ENCODE assay signal across 8 mouse cellular contexts in the genomic region with DNA sequence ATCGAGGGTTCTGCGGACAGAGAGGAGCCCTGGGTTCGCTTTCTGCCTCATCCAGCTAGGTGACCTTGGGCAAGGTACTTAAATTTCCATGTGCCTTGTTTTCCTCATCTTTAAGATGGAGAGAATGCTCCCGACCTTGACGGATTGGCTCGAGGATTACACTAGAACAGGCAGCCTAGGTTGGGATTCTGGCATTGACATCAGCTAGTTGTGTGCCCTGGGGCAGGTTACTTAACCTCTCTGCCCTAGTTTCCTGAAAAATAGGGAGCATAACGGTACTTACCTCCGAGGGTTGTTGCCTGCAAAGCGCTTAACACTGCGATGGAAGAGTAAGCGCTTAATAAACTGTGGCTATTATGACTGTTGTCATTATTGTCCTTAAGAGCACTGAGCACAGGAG. TPM values are rescaled to one million over a fixed set of nuclear protein-coding genes. Genes with fewer than 3 reads are reported as not detected.
DNase-seq lines count a peak whose midpoint lies in the region; ATAC-seq and TF ChIP-seq lines count a peak whose summit lies in the region.

No protein-coding gene starts in this region.

- peak overlapping the region; percentile 61 for H3K9ac ChIP-seq in limb, embryonic 14.5 days (ENCODE audit: low read depth, low read length, severe bottlenecking)
- H3K9ac ChIP-seq in stomach, postnatal 0 days (ENCODE audit: low read length): peak overlapping the region; percentile 13; the same call in 1 of the 2 replicates

- ATAC-seq in limb, embryonic 14.5 days (ENCODE audit: low FRiP score, low read depth): no peak
- ATAC-seq in stomach, postnatal 0 days (ENCODE audit: low FRiP score, low TSS enrichment): no peak

- peak overlapping the region; percentile 89 for H3K27ac ChIP-seq in gastrocnemius, adult 2 months
- peak overlapping the region; percentile 23; the same call in 1 of the 2 replicates for H3K27ac ChIP-seq in testis, adult 2 months (ENCODE audit: control insufficient read depth, insufficient read depth, low read depth, low read length)
- no peak overlapping the region for H3K27ac ChIP-seq in limb, embryonic 14.5 days (replicated peaks; ENCODE audit: low read depth, low read length)
- H3K27ac ChIP-seq in stomach, postnatal 0 days (replicated peaks): no peak overlapping the region

- no peaks in the 10 kb centered on the region for H3K27me3 ChIP-seq in testis, adult 2 months (ENCODE audit: control insufficient read depth, insufficient read depth, low read length)
- H3K27me3 ChIP-seq in limb, embryonic 14.5 days (ENCODE audit: control insufficient read depth, insufficient read depth, low read length): peaks cover 12% of the 10 kb centered on the region; the same call in 1 of the 2 replicates
- no peaks in the 10 kb centered on the region for H3K27me3 ChIP-seq in stomach, postnatal 0 days (ENCODE audit: control insufficient read depth, insufficient read depth, low read length)

- H3K9me3 ChIP-seq in limb, embryonic 14.5 days (ENCODE audit: control insufficient read depth, low read length): no peaks in the 10 kb centered on the region
- no peaks in the 10 kb centered on the region for H3K9me3 ChIP-seq in stomach, postnatal 0 days (ENCODE audit: control insufficient read depth, low read length)

- 2% methylated on average over 11 of the region's 11 CpGs for WGBS in limb, embryonic 14.5 days
- 5% methylated on average over 11 of the region's 11 CpGs for WGBS in stomach, postnatal 0 days

- peak overlapping the region; percentile 93 for H3K4me2 ChIP-seq in limb, embryonic 14.5 days (replicated peaks; ENCODE audit: low read depth, low read length, severe bottlenecking)
- H3K4me2 ChIP-seq in stomach, postnatal 0 days (replicated peaks; ENCODE audit: low read depth): peak overlapping the region; percentile 98

- no peak for TF ChIP-seq CTCF in gastrocnemius, adult 2 months (IDR thresholded peaks at IDR 0.05)
- no peak for TF ChIP-seq CTCF in testis, adult 2 months (IDR thresholded peaks at IDR 0.05; ENCODE audit: control insufficient read depth, insufficient read depth, insufficient replicate concordance, low read depth, low read length)
- no peak for TF ChIP-seq CTCF in stomach, postnatal 0 days (IDR thresholded peaks at IDR 0.05; ENCODE audit: low read depth)

- peaks cover 14% of the 10 kb centered on the region for H3K4me1 ChIP-seq in testis, adult 2 months (ENCODE audit: control insufficient read depth, insufficient read depth, low read length)
- H3K4me1 ChIP-seq in limb, embryonic 14.5 days (ENCODE audit: control insufficient read depth, insufficient read depth, low read length): peaks cover 34% of the 10 kb centered on the region
- peaks cover 3% of the 10 kb centered on the region; the same call in 1 of the 2 replicates for H3K4me1 ChIP-seq in stomach, postnatal 0 days (replicated peaks; ENCODE audit: control insufficient read depth, insufficient read depth)

- intact Hi-C loops in gastrocnemius, adult 2 months (cut with DNase I): loop anchor here (1.0 to 5.0 kb wide), 4 partner anchors 51 to 378 kb away; no protein-coding TSS in a partner anchor
- intact Hi-C loops in gastrocnemius, postnatal 14 days (cut with DNase I; ENCODE audit: low total_unique reads): loop anchor here (5.0 kb wide), 1 partner anchor 72 kb away; no protein-coding TSS in a partner anchor

- peak overlapping the region; percentile 75 for H3K4me3 ChIP-seq in gastrocnemius, adult 2 months
- H3K4me3 ChIP-seq in testis, adult 2 months (ENCODE audit: control insufficient read depth, low read depth, low read length): peak overlapping the region; percentile 82
- peak overlapping the region; percentile 60 for H3K4me3 ChIP-seq in limb, embryonic 14.5 days (replicated peaks; ENCODE audit: low read length)
- H3K4me3 ChIP-seq in stomach, postnatal 0 days (ENCODE audit: low read depth, low read length): peak overlapping the region; percentile 51

- H3K36me3 ChIP-seq in testis, adult 2 months (ENCODE audit: control insufficient read depth, insufficient read depth, low read length): no peaks in the 10 kb centered on the region
- no peaks in the 10 kb centered on the region for H3K36me3 ChIP-seq in limb, embryonic 14.5 days (ENCODE audit: control insufficient read depth, insufficient read depth, low read length)
- H3K36me3 ChIP-seq in stomach, postnatal 0 days (ENCODE audit: control insufficient read depth, insufficient read depth, low read length): no peaks in the 10 kb centered on the region

- TF ChIP-seq EP300 in stomach, postnatal 0 days (optimal IDR thresholded peaks at IDR 0.05): no peak

- DNase-seq in gastrocnemius, adult 2 months: no peak
- no peak for DNase-seq in gastrocnemius, postnatal 14 days
- DNase-seq in testis, postnatal 10 days (ENCODE audit: low spot score): no peak
- DNase-seq in limb, embryonic 14.5 days (ENCODE audit: low spot score): no peak
- DNase-seq in stomach, postnatal 0 days (ENCODE audit: low spot score): no peak
- no peak for DNase-seq in retina, embryonic 14.5 days (ENCODE audit: low spot score)
- no peak for DNase-seq in right cerebral cortex, adult 18-20 months

- TF ChIP-seq POLR2A in testis, adult 2 months (IDR thresholded peaks at IDR 0.05; ENCODE audit: control insufficient read depth, low read depth, low read length): no peak
- TF ChIP-seq POLR2A in limb, embryonic 14.5 days (IDR thresholded peaks at IDR 0.05; ENCODE audit: borderline replicate concordance, extremely low read depth, insufficient read depth, insufficient read length): no peak

RNA-seq across cellular contexts. Expression of gene Phf21a, which starts 34.0 kb away (rescaled TPM):
- total RNA-seq in gastrocnemius, adult 2 months (2021): 10 to 100 TPM; 23.5 to 25.1 TPM
- total RNA-seq in gastrocnemius, postnatal 14 days (2021): 10 to 100 TPM; 19.5 to 21.2 TPM
- 68.2 and 78.4 TPM in 2 replicates for polyA plus RNA-seq in testis, adult 2 months (2012; rRNA removed)
- polyA plus RNA-seq in limb, embryonic 14.5 days (2012; rRNA removed): 96.0 and 119 TPM in 2 replicates
- 37.2 and 38.2 TPM in 2 replicates for polyA plus RNA-seq in limb, embryonic 14.5 days (2014; fragmentation: Nextera tagmentation; extraction: Ambion mirVana)
- 7.2 and 7.3 TPM in 2 replicates for polyA plus RNA-seq in stomach, postnatal 0 days (2015; fragmentation: Nextera tagmentation; extraction: Ambion mirVana)

RNA-seq across cellular contexts. Expression of gene Creb3l1, which starts 34.6 kb away (rescaled TPM):
- 1 to 10 TPM; 2.2 to 6.6 TPM for total RNA-seq in gastrocnemius, adult 2 months (2021)
- 10 to 100 TPM; 14.7 to 22.6 TPM for total RNA-seq in gastrocnemius, postnatal 14 days (2021)
- 2.6 and 3.1 TPM in 2 replicates for polyA plus RNA-seq in testis, adult 2 months (2012; rRNA removed)
- 28.5 and 35.0 TPM in 2 replicates for polyA plus RNA-seq in limb, embryonic 14.5 days (2012; rRNA removed)
- 31.3 and 37.5 TPM in 2 replicates for polyA plus RNA-seq in limb, embryonic 14.5 days (2014; fragmentation: Nextera tagmentation; extraction: Ambion mirVana)
- polyA plus RNA-seq in stomach, postnatal 0 days (2015; fragmentation: Nextera tagmentation; extraction: Ambion mirVana): 13.2 and 15.6 TPM in 2 replicates

Comparison
In these comparisons a context has a peak if more than half of its experiments do, and no peak if none do; other contexts are left out.
1. H3K27ac ChIP-seq: peak in gastrocnemius, adult 2 months (single experiment) and testis, adult 2 months (single experiment); none in limb, embryonic 14.5 days (single experiment) and stomach, postnatal 0 days (single experiment).
2. Peak in every context shown above with its lines, with median percentiles within 50 percentile points of each other: H3K4me3 ChIP-seq.